Mouse (Mus musculus) ovary, postnatal 36 days (tissue): Measurements from ENCODE around the gene Kdm4c.
"Not testable (repeated sequence)": the region's sequence is repeated elsewhere in the genome, so short reads cannot be mapped to it uniquely, and the experiment has no call there.

Experiments used
- DNase-seq: peaks from one replicate; pipeline ENCODE4 v3.0.0; 2022; ENCODE audit warnings: low spot score, mixed read lengths

Gene Kdm4c

GRCm38 (mm10) chr4:74311135-74311534, 68.8 kb downstream of the Kdm4c start:
- no peak for DNase-seq

GRCm38 (mm10) chr4:74312858-74313257, 70.6 kb downstream of the Kdm4c start:
- no peak for DNase-seq

GRCm38 (mm10) chr4:74315388-74315787, 73.1 kb downstream of the Kdm4c start:
- DNase-seq = no peak

GRCm38 (mm10) chr4:74319313-74319712, 77.0 kb downstream of the Kdm4c start:
- DNase-seq = no peak

- no peak for DNase-seq
These were observed 115.2 kb downstream of the Kdm4c start for GRCm38 (mm10) chr4:74357479-74357878.

GRCm38 (mm10) chr4:74360274-74360673, 118.0 kb downstream of the Kdm4c start:
- no peak for DNase-seq

- no peak for DNase-seq
These were observed 144.3 kb downstream of the Kdm4c start for GRCm38 (mm10) chr4:74386583-74386982.

- DNase-seq = no peak
These were observed 150.9 kb downstream of the Kdm4c start for GRCm38 (mm10) chr4:74393162-74393561.

GRCm38 (mm10) chr4:74396562-74396961, 154.3 kb downstream of the Kdm4c start:
- no peak for DNase-seq

GRCm38 (mm10) chr4:74401617-74402313, 159.5 kb downstream of the Kdm4c start:
- DNase-seq = not testable (repeated sequence)

GRCm38 (mm10) chr4:74408731-74409130, 166.4 kb downstream of the Kdm4c start:
- no peak for DNase-seq

- no peak for DNase-seq
These were observed 177.5 kb downstream of the Kdm4c start for GRCm38 (mm10) chr4:74419794-74420193.
